Mouse (Mus musculus): ENCODE results near the gene Rab6b. TPM values are rescaled to one million over a fixed set of nuclear protein-coding genes. Genes with fewer than 3 reads are reported as not detected.

Rab6b gene
- polyA plus RNA-seq, 1 experiment, result 328 TPM

DNA sequence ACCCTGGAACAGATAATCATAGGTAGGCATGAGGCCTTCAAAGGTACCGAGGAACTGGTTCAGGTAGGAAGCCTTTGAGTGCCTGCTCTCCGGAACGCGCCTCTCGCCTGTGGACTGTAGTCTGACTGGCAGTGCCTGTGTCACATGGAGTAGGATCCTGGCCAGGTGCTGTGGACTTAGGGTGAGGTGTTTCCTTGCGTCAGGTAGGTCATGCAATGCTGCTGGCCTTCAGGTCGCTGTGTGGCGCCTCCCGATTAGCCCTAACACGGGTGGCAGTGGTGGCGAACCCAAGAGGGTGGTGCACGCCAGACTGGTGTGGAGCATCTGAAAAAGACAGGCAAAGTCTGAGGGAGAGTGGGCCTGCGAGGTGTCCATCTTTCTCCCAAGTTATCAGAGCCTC lies 3.3 kb downstream of the Rab6b start:
- TF ChIP-seq POLR2A (IDR thresholded peaks at IDR 0.05; ENCODE audit: extremely low read depth, insufficient read depth, low read length) (no peak), CTCF (IDR thresholded peaks at IDR 0.05; ENCODE audit: extremely low read depth, insufficient read depth, low read length) (no peak)
- Histone ChIP-seq H3K4me3 (ENCODE audit: insufficient read depth, low read length) (peak overlapping the region; percentile 67), H3K27ac (ENCODE audit: insufficient read depth, low read length) (no peak overlapping the region), H3K4me1 (ENCODE audit: control insufficient read depth, insufficient read depth, low read length) (peaks cover 31% of the 10 kb centered on the region)

DNA sequence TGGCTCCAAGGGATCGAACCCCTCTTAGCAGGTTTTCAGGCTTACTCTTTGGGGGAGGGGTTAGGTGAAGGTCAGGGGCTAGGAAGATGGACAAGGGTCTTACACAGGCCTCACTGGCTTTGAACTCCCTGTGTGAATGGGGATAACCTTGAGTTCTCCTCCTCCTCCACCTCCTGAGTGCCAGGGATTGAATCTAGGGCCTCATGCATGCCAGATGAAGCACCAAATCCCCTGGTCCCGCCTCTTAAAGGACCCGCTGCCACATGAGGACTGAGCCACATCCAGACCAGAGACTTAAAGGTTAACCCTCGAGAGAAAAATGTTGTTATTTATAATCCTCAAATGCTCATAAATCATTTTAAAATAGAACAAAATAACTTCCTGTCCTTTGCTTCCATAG lies 5.4 kb downstream of the Rab6b start:
- Histone ChIP-seq H3K4me3 (ENCODE audit: insufficient read depth, low read length) (no peak overlapping the region), H3K27ac (ENCODE audit: insufficient read depth, low read length) (no peak overlapping the region), H3K4me1 (ENCODE audit: control insufficient read depth, insufficient read depth, low read length) (peaks cover 27% of the 10 kb centered on the region)
- no peak for TF ChIP-seq CTCF (IDR thresholded peaks at IDR 0.05; ENCODE audit: extremely low read depth, insufficient read depth, low read length)

DNA sequence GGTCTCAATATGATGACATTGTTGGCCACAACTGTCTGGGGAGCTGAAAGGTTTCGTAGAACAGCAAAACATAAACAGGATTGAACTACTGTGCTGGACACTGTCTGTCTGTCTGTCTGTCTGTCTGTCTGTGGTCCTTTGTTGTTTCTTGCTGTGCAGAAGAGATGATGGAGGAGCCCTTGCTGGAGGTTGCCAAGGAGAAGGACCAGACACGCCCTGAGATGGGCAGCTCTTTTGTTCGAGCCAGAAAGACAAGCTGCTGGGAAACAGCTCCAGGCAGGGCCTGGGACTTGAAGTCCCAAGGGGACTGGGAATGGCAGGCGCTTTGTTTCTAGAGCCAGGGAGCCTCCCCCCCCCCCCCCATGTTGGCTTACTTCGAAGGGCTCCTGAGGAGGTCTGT lies 5.9 kb downstream of the Rab6b start:
- Histone ChIP-seq H3K27ac (ENCODE audit: insufficient read depth, low read length) (no peak overlapping the region), H3K4me1 (ENCODE audit: control insufficient read depth, insufficient read depth, low read length) (peaks cover 27% of the 10 kb centered on the region), H3K4me3 (ENCODE audit: insufficient read depth, low read length) (no peak overlapping the region)
- TF ChIP-seq CTCF (IDR thresholded peaks at IDR 0.05; ENCODE audit: extremely low read depth, insufficient read depth, low read length) (no peak), POLR2A (IDR thresholded peaks at IDR 0.05; ENCODE audit: extremely low read depth, insufficient read depth, low read length) (no peak)

DNA sequence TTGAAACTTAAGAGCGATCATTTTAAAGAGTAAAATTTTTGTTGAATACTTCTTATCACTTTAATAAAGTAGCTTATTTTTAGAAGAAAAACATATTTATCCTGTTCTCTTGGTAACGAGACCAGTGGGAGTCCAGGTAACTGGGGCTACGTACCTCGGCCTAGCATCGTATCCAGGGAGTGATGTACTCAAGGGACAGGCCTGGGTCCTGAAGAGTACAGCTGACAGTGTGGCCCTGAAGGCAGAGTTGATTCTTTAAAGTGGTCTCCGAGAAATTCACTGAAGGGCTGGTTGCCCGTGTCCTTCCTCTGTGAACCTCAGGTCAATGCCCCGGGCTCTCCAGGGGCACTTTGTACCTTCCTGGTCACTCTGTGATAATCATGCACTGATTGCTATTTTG lies 6.4 kb downstream of the Rab6b start:
- TF ChIP-seq CTCF (IDR thresholded peaks at IDR 0.05; ENCODE audit: extremely low read depth, insufficient read depth, low read length) (no peak), POLR2A (IDR thresholded peaks at IDR 0.05; ENCODE audit: extremely low read depth, insufficient read depth, low read length) (no peak)
- Histone ChIP-seq H3K4me1 (ENCODE audit: control insufficient read depth, insufficient read depth, low read length) (peaks cover 27% of the 10 kb centered on the region), H3K27ac (ENCODE audit: insufficient read depth, low read length) (no peak overlapping the region), H3K4me3 (ENCODE audit: insufficient read depth, low read length) (no peak overlapping the region)

DNA sequence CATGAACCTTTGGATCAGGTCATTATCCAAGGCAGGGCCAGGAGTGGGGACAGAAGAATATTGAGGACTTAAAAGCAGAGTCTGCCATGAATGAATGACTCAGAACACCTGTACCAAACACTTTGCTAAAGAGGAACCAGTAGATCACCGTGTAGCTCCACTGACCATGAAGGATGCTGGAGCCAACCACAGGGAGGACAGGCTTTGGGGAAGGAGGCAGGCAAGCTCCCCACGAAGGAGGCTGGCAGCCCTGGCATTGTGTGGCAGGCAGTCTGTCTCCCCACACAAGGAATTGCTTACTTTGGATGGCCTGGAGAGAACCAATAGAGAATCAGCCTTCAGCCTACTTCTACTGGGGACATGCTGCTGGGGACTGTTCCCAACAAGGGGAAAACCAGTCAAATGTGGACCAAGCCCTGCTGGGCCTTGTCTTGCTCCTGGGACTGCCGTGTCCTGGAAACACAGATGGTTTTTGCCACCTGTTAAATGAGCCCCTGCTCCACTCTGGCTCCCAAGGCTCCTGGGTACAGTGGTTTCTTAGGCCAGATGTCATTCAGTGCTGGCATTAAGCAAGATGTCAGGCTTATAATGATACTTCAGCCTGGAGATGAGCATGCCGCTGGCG lies 7.2 kb downstream of the Rab6b start:
- H3K4me1 ChIP-seq (ENCODE audit: control insufficient read depth, insufficient read depth, low read length), result peaks cover 27% of the 10 kb centered on the region
- H3K4me3 ChIP-seq (ENCODE audit: insufficient read depth, low read length), result no peak overlapping the region
- TF ChIP-seq CTCF (IDR thresholded peaks at IDR 0.05; ENCODE audit: extremely low read depth, insufficient read depth, low read length) (no peak), POLR2A (IDR thresholded peaks at IDR 0.05; ENCODE audit: extremely low read depth, insufficient read depth, low read length) (no peak)
- H3K27ac ChIP-seq (ENCODE audit: insufficient read depth, low read length), result no peak overlapping the region

DNA sequence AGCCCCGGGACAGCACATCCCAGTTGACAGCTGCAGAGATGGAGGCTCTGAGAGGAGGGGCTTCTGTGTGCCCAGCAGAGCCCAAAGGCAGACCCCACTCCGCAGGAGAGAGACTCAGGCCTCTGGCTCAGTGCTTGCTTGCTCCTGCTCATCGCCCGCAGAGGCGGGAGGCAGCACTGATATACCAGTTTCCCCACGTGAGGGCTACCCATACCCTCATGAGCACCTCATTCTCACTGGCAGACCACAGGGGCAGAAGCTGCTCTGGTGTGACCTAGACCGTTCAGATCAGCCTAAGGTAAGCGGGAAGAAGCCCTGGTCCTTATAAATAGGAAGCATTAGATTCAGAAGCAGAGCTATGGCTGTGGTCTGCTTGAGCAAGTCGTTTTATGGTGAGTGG lies 8.2 kb downstream of the Rab6b start:
- H3K4me1 ChIP-seq (ENCODE audit: control insufficient read depth, insufficient read depth, low read length), result peaks cover 24% of the 10 kb centered on the region
- TF ChIP-seq POLR2A (IDR thresholded peaks at IDR 0.05; ENCODE audit: extremely low read depth, insufficient read depth, low read length), result no peak
- no peak for TF ChIP-seq CTCF (IDR thresholded peaks at IDR 0.05; ENCODE audit: extremely low read depth, insufficient read depth, low read length)
- no peak overlapping the region for H3K4me3 ChIP-seq (ENCODE audit: insufficient read depth, low read length)
- H3K27ac ChIP-seq (ENCODE audit: insufficient read depth, low read length), result no peak overlapping the region

DNA sequence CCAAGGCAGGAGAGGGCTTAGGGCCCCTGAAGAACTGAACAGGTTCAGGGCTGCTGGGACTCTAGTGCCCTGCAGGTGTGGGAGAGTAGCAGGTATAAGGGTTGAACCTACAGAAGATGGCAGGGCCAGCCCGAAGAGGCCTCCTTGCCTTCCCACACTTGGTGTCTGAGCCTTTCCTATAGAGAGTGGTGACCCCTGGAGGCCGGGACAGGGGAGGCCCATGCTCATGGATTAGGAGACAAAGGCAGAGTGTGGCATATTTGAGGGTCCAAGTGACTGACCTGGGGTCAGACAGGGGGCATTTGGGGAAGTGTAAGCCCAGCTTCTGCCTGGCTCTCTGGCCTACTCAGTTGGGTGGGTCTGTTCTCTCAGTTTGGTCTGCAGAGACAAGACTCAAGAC lies 8.6 kb downstream of the Rab6b start:
- no peak overlapping the region for H3K27ac ChIP-seq (ENCODE audit: insufficient read depth, low read length)
- peaks cover 22% of the 10 kb centered on the region for H3K4me1 ChIP-seq (ENCODE audit: control insufficient read depth, insufficient read depth, low read length)
- TF ChIP-seq POLR2A (IDR thresholded peaks at IDR 0.05; ENCODE audit: extremely low read depth, insufficient read depth, low read length) (no peak), CTCF (IDR thresholded peaks at IDR 0.05; ENCODE audit: extremely low read depth, insufficient read depth, low read length) (no peak)

DNA sequence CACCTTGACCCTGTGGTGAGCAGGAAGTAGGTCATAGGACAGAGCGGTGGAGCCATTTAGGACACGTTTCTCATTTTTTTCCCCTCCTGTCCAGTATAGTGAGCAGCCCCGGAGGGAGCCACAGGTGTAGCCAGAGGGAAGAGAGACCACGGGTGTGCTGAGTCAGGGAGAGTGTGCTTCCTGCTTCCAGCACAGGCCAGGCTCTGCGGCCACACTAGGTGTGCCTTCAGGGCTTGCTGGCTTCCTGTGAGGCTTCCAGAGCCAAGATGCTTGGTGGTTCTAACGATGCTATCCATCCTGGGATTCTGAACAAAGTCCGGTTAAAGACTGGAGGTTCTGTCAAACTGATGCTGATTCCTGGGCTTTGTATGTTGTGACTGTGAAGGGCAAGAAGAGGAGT lies 10.0 kb downstream of the Rab6b start:
- no peak overlapping the region for H3K27ac ChIP-seq (ENCODE audit: insufficient read depth, low read length)
- TF ChIP-seq CTCF (IDR thresholded peaks at IDR 0.05; ENCODE audit: extremely low read depth, insufficient read depth, low read length) (no peak), POLR2A (IDR thresholded peaks at IDR 0.05; ENCODE audit: extremely low read depth, insufficient read depth, low read length) (no peak)
- H3K4me3 ChIP-seq (ENCODE audit: insufficient read depth, low read length), result no peak overlapping the region
- H3K4me1 ChIP-seq (ENCODE audit: control insufficient read depth, insufficient read depth, low read length), result peaks cover 17% of the 10 kb centered on the region

More for the DNA sequence above, 8.6 kb downstream of the Rab6b start:
- no peak overlapping the region for H3K4me3 ChIP-seq (ENCODE audit: insufficient read depth, low read length)

DNA sequence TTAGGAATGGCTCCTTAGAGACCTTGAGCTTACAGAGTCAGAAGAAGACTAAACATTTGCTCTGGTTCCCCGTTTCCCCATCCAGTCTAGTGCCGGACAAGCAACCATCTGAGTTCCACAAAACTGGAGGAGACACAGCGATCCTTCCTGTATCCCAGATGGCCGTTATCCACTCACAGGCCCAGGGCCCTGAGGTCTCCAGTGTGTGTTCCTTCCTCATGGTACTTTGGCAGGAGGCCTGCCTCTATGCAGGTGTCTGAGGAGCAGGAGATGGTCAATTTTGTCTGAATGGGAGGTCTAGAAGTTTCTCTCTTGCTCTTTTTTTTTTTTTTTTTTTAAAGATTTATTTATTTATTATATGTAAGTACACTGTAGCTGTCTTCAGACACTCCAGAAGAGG lies 13.2 kb downstream of the Rab6b start:
- no peak overlapping the region for H3K4me3 ChIP-seq (ENCODE audit: insufficient read depth, low read length)
- TF ChIP-seq CTCF (IDR thresholded peaks at IDR 0.05; ENCODE audit: extremely low read depth, insufficient read depth, low read length), result no peak
- no peak for TF ChIP-seq POLR2A (IDR thresholded peaks at IDR 0.05; ENCODE audit: extremely low read depth, insufficient read depth, low read length)
- peaks cover 6% of the 10 kb centered on the region for H3K4me1 ChIP-seq (ENCODE audit: control insufficient read depth, insufficient read depth, low read length)
- no peak overlapping the region for H3K27ac ChIP-seq (ENCODE audit: insufficient read depth, low read length)

DNA sequence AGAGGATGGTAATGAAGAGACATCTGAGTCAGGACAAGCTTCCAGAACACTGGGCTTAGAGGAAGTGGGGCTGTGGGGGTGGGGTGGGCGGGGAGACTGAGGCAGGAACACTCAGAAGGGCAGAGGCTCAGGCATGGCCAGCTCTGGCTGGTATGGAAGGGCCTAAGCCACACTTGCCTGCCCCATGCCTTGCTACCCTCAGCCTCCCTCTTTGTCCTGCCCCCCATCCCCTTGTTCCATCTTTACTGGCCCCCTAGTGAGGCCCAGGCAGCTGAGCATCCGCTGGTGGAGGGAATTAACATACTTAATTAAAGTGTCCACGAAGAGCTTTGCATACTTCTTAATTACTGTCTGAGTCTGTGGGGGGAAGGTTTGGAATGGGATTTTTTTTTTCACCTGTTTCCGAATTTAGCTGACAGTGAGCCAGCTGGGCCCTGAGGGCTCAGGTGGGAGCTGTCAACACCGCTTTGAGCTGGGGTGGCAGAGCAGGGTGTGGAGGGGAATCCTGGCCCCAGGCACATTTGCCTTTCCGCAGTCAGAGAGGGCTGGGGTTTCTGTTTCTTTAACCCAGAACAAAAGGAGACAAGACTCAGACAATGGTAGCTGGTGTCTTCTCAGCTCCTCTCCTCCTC lies 22.0 kb downstream of the Rab6b start:
- peak overlapping the region; percentile 8; the same call in 1 of the 2 replicates for H3K27ac ChIP-seq (ENCODE audit: insufficient read depth, low read length)
- H3K4me3 ChIP-seq (ENCODE audit: insufficient read depth, low read length), result no peak overlapping the region
- TF ChIP-seq POLR2A (IDR thresholded peaks at IDR 0.05; ENCODE audit: extremely low read depth, insufficient read depth, low read length) (no peak), CTCF (IDR thresholded peaks at IDR 0.05; ENCODE audit: extremely low read depth, insufficient read depth, low read length) (no peak)
- H3K4me1 ChIP-seq (ENCODE audit: control insufficient read depth, insufficient read depth, low read length), result peaks cover 21% of the 10 kb centered on the region

Data from cortical plate, adult 2 months (tissue).